Mouse (Mus musculus) gastrocnemius, postnatal 36 days (tissue): ENCODE results near the gene Nrd1. TPM values are rescaled to one million over a fixed set of nuclear protein-coding genes. Genes with fewer than 3 reads are reported as not detected.

Source experiments
- DNase-seq, 2 experiments: peaks; one replicate each; pipeline ENCODE4 v3.0.0; 2022
- intact Hi-C: fragments of 180-260 bp; cut with DNase I; formaldehyde crosslinking; loops from one replicate; pipeline ENCODE4 v1.15.1; 2025
- total RNA-seq, 2 experiments: library from RNA; stranded (reverse); gene quantifications; 2 replicates each; pipeline ENCODE4 v1.2.3; 2021

Gene Nrd1
- total RNA-seq, 2 experiments from 2014 or later: 102 to 120 TPM

- no peak for DNase-seq
- intact Hi-C loops: no loop called here
These were observed 21.5 kb downstream of the Nrd1 start for GRCm38 (mm10) chr4:109021976-109022375.

- intact Hi-C loops: no loop called here
- DNase-seq: no peak
These were observed 24.6 kb downstream of the Nrd1 start for GRCm38 (mm10) chr4:109025061-109025460.

- intact Hi-C loops: no loop called here
- no peak for DNase-seq
These were observed 26.1 kb downstream of the Nrd1 start for GRCm38 (mm10) chr4:109026543-109026942.

- DNase-seq: no peak
- intact Hi-C loops: loop anchor here (10.0 kb wide), 1 partner anchor 155 kb away; the partner anchor contains the start of gene Rab3b
These were observed 29.4 kb downstream of the Nrd1 start for GRCm38 (mm10) chr4:109029857-109030256.

- intact Hi-C loops: loop anchor here (10.0 kb wide), 1 partner anchor 155 kb away; the partner anchor contains the start of gene Rab3b
- no peak for DNase-seq
These were observed 29.8 kb downstream of the Nrd1 start for GRCm38 (mm10) chr4:109030266-109030665.

GRCm38 (mm10) chr4:109036327-109036726 is 35.9 kb downstream of the Nrd1 start:
- intact Hi-C loops: loop anchor here (10.0 kb wide), 1 partner anchor 162 kb away; the partner anchor contains the start of gene Rab3b
- peak; percentile 43 to 51 for DNase-seq

GRCm38 (mm10) chr4:109042739-109043138 is 42.3 kb downstream of the Nrd1 start:
- DNase-seq: no peak
- intact Hi-C loops: no loop called here

- no peak for DNase-seq
- intact Hi-C loops: no loop called here
These were observed 42.8 kb downstream of the Nrd1 start for GRCm38 (mm10) chr4:109043294-109043693.

- intact Hi-C loops: no loop called here
- DNase-seq: no peak
These were observed 43.3 kb downstream of the Nrd1 start for GRCm38 (mm10) chr4:109043756-109044155.

- no peak for DNase-seq
- intact Hi-C loops: no loop called here
These were observed 47.8 kb downstream of the Nrd1 start for GRCm38 (mm10) chr4:109048258-109048657.

GRCm38 (mm10) chr4:109052282-109052681 is 51.8 kb downstream of the Nrd1 start:
- no peak for DNase-seq
- intact Hi-C loops: no loop called here

GRCm38 (mm10) chr4:109054003-109054402 is 53.5 kb downstream of the Nrd1 start:
- intact Hi-C loops: no loop called here

GRCm38 (mm10) chr4:109056351-109056750 is 55.9 kb downstream of the Nrd1 start:
- intact Hi-C loops: no loop called here
- DNase-seq: no peak

More at GRCm38 (mm10) chr4:109054003-109054402, 53.5 kb downstream of the Nrd1 start:
- no peak for DNase-seq

GRCm38 (mm10) chr4:109057640-109058039 is 57.2 kb downstream of the Nrd1 start:
- intact Hi-C loops: no loop called here
- no peak for DNase-seq

- no peak for DNase-seq
- intact Hi-C loops: no loop called here
These were observed 58.9 kb downstream of the Nrd1 start for GRCm38 (mm10) chr4:109059255-109059821.

- no peak for DNase-seq
- intact Hi-C loops: loop anchor here (5.0 kb wide), 1 partner anchor 92 kb away; no protein-coding TSS in a partner anchor
These were observed 64.5 kb downstream of the Nrd1 start for GRCm38 (mm10) chr4:109064941-109065340.

GRCm38 (mm10) chr4:109065714-109066113 is 65.3 kb downstream of the Nrd1 start:
- DNase-seq: no peak
- intact Hi-C loops: loop anchor here (5.0 kb wide), 1 partner anchor 92 kb away; no protein-coding TSS in a partner anchor

GRCm38 (mm10) chr4:109072891-109073290 is 72.4 kb downstream of the Nrd1 start:
- intact Hi-C loops: no loop called here
- no peak for DNase-seq

- DNase-seq: no peak
These were observed 72.8 kb downstream of the Nrd1 start for GRCm38 (mm10) chr4:109073296-109073695.

GRCm38 (mm10) chr4:109078941-109079340 is 78.5 kb downstream of the Nrd1 start:
- intact Hi-C loops: no loop called here
- no peak for DNase-seq

More at GRCm38 (mm10) chr4:109073296-109073695, 72.8 kb downstream of the Nrd1 start:
- intact Hi-C loops: no loop called here

GRCm38 (mm10) chr4:109079676-109080075 is 79.2 kb downstream of the Nrd1 start:
- no peak for DNase-seq
- intact Hi-C loops: no loop called here

- intact Hi-C loops: no loop called here
- no peak for DNase-seq
These were observed 79.7 kb downstream of the Nrd1 start for GRCm38 (mm10) chr4:109080118-109080517.
